Mouse (Mus musculus) lung, postnatal 10 days (tissue): Measurements from ENCODE around the gene Med15.
A peak's percentile ranks its signal among the peaks of the same experiment; 100 is the strongest.
"Not testable (repeated sequence)": the region's sequence is repeated elsewhere in the genome, so short reads cannot be mapped to it uniquely, and the experiment has no call there.

ENCODE experiments used
- DNase-seq: peaks from one replicate; pipeline ENCODE4 v3.0.0; 2021

Gene Med15

GRCm38 (mm10) chr16:17732841-17733340 lies at the start of gene Med15:
Gene Med15, minus strand, starts transcription at chr16:17732891.
- no peak for DNase-seq

- DNase-seq, result no peak
Measured at GRCm38 (mm10) chr16:17779692-17780091, 47.0 kb upstream of the Med15 start.

GRCm38 (mm10) chr16:17778223-17778622 lies 45.5 kb upstream of the Med15 start:
- DNase-seq, result no peak

- peak; percentile 62 for DNase-seq
Measured at GRCm38 (mm10) chr16:17776828-17777227, 44.1 kb upstream of the Med15 start.

GRCm38 (mm10) chr16:17771117-17771865 lies 38.6 kb upstream of the Med15 start:
- no peak for DNase-seq

GRCm38 (mm10) chr16:17768834-17769233 lies 36.1 kb upstream of the Med15 start:
- DNase-seq, result no peak

GRCm38 (mm10) chr16:17764108-17764511 lies 31.4 kb upstream of the Med15 start:
- DNase-seq, result no peak

- no peak for DNase-seq
Measured at GRCm38 (mm10) chr16:17761074-17761473, 28.4 kb upstream of the Med15 start.

GRCm38 (mm10) chr16:17760657-17761056 lies 28.0 kb upstream of the Med15 start:
- peak; percentile 58 for DNase-seq

GRCm38 (mm10) chr16:17759813-17760321 lies 27.2 kb upstream of the Med15 start:
- peak; percentile 68 for DNase-seq

GRCm38 (mm10) chr16:17759344-17759773 lies 26.7 kb upstream of the Med15 start, which contains the start of gene Klhl22:
Gene Klhl22, plus strand, starts transcription at chr16:17759618.
- DNase-seq, result peak; percentile 94

- DNase-seq, result no peak
Measured at GRCm38 (mm10) chr16:17758902-17759301, 26.2 kb upstream of the Med15 start.

GRCm38 (mm10) chr16:17757756-17758155 lies 25.1 kb upstream of the Med15 start:
- DNase-seq, result no peak

- DNase-seq, result peak; percentile 6
Measured at GRCm38 (mm10) chr16:17753686-17754085, 21.0 kb upstream of the Med15 start.

- DNase-seq, result no peak
Measured at GRCm38 (mm10) chr16:17753001-17753400, 20.3 kb upstream of the Med15 start.

GRCm38 (mm10) chr16:17745067-17745466 lies 12.4 kb upstream of the Med15 start:
- no peak for DNase-seq

- DNase-seq, result peak; percentile 43
Measured at GRCm38 (mm10) chr16:17744536-17744935, 11.8 kb upstream of the Med15 start.

GRCm38 (mm10) chr16:17743279-17743678 lies 10.6 kb upstream of the Med15 start:
- DNase-seq, result peak; percentile 51

- DNase-seq, result no peak
Measured at GRCm38 (mm10) chr16:17742810-17743209, 10.1 kb upstream of the Med15 start.

- DNase-seq, result no peak
Measured at GRCm38 (mm10) chr16:17740080-17740479, 7.4 kb upstream of the Med15 start.

- DNase-seq, result no peak
Measured at GRCm38 (mm10) chr16:17736156-17736555, 3.5 kb upstream of the Med15 start.

GRCm38 (mm10) chr16:17734872-17735271 lies 2.2 kb upstream of the Med15 start:
- DNase-seq, result not testable (repeated sequence)

GRCm38 (mm10) chr16:17733646-17734045 lies 955 bp upstream of the Med15 start:
- DNase-seq, result no peak

GRCm38 (mm10) chr16:17732431-17732830 lies 260 bp downstream of the Med15 start:
- no peak for DNase-seq
